Mouse (Mus musculus) heart, adult 9 months (tissue): Measurements from ENCODE around the gene Wdr25.

ENCODE experiments used
- DNase-seq, 2 experiments: peaks; one replicate each; pipeline ENCODE4 v3.0.0; 2022; ENCODE audit warnings: low spot score in 2 of 2

Wdr25 gene

DNA sequence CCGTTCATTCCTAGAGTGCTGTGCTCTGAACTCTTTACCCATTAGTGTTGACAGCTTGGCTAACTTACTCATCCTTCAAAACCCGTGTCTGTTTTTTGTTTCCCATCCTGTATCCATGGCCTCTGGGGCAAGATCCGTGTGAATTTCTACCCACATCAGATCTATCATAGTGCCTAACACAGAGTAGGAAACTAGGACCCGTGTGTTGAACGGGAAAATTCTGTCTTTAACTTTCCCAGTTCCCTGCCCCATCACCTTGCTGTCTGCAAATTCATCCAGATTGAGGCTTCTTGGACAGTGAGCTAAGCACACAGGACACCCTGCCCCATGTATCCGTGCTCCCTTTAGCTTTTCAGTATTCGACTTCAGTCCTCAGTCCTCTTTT lies 993 bp downstream of the Wdr25 start:
- no peak for DNase-seq

DNA sequence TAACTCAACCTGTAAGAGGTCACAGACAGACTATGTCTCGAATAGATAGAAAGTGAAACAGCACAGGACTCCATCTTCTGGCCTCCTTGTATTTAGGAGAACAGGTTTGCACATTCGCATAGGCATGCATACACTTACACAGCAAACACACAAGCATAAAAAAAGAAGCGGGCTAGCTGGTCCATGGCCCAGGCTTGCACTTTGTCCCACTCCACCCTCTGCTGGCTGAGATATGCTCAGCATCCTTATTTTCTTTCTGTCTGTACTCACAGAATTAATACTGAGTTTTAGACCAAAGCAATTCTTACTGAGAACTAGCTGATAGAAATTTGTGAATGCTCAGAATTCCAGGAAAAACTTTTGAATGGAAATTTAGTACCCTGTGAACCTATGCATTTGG lies 2.6 kb downstream of the Wdr25 start:
- DNase-seq: no peak

DNA sequence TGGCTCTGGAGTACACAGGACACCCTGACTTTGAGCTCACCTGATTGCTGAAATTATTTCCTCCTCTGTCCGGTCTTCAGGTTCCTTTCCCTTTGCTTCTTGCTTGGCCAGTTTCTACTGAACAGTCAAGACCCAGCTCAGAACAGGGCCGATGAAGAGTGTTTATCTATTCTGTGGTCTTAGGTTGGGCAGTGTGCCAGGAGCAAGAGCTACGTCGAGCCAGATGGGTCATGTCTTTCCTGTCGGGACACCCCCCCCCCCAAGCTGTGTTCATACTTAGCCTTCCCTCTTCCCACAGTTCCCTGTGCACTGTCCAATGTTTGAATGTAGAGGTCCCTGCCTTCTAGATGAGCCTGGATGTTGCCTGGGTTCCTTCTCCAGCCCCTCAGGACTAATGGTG lies 7.9 kb downstream of the Wdr25 start:
- no peak for DNase-seq

DNA sequence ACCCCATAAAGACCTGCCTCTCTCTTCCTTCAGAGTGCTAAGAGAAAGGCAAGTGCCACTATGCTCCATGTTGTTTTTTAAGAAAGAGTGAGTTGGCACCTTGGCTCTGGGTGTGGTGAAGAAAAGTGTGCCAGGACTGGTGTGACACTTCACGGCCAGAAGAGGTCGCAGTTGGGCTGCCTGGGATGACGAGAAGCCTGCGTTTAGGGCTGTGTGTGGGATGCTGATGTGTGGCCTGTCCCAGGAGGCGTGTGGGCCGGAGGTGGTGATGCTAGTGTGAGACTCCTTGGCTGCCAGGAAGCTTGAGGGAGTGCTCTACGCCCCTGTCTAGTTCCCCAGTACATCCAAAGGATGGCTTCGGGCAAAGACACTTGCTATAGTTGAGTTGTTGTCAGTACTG lies 9.5 kb downstream of the Wdr25 start:
- peak; percentile 20 to 32 for DNase-seq

DNA sequence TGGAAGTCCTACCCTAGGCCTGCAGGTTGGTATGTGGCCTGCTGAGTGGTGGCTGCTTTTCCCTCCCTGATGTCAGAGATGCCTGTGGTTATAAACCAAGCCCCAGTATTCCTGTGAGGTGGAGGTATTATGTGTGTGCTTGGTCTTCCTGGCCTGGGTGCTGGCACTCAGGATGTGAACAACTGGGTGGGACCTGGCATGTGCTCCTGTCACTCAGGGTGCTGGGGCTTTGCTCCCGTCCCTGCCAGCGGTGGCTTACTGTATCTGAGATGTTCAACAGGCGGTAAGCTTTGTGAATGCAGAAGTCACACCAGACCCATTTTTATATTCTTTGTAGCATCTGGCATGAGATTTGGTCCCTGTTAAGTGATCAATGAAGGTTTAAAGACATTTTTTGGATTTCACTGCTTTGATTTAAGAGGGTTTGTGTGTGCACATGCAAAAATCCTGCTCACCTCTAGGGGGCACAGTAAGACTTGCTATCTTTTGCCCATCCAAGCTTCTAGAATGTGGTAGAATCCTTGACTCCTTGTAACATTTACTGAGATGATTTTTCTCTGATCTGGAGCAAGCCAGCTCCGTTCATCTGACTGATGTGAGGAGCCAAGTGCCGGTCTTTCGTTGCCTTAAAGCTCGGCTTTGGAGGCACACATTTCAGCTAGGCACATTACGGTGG lies 10.3 kb downstream of the Wdr25 start:
- DNase-seq: peak in 1 of 2 experiments; percentile 41

DNA sequence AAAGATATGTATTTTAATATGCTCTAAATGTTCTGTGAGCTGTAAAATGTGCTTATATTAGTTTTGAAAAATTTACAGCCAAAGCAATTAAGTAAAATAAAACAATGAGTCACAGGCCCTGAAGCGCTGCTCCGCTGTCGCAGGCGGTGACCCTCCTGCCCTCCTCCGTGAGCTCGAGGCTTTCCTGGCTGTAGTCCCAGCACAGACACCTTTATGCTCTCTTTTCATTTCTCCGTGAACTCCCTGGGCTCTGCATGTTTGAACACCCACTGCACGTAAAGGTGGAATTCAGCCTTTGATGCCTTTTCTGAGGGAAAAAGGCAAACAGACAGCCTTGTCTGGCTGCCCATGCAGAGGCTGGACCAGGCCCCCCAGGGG lies 10.8 kb downstream of the Wdr25 start:
- no peak for DNase-seq

DNA sequence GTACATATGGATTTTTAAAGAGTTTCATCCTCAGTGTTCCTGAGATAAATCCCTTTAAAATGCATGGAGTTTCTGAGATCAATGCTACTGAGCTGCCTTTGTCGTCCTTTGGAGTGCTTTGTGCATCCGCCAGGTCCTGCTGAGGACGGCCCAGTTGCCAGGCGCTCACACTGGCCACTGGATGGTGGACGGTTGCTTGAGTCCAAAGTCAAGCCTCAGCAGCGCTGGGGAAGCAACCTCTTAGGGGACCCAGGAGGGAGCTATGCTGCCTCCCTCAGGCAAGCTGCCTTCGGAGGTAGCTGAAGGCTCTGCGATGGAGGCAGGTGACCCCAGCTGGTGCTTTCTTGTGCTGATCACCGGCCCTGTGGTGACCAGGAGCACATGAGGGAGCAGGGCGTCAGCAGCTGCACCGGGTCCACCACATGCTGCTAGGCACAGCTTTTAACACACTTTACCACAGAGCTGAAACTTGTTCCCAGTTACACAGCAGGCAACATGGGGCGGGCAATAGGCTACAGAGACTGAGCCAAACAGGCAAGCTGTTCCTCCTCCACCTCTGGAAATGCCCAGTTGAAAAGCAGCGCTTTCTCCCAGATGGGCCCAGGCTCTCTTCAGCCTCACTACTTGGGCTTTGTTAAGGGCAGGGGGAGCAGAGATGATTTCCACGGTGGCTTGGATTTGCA lies 12.3 kb downstream of the Wdr25 start:
- DNase-seq: no peak

DNA sequence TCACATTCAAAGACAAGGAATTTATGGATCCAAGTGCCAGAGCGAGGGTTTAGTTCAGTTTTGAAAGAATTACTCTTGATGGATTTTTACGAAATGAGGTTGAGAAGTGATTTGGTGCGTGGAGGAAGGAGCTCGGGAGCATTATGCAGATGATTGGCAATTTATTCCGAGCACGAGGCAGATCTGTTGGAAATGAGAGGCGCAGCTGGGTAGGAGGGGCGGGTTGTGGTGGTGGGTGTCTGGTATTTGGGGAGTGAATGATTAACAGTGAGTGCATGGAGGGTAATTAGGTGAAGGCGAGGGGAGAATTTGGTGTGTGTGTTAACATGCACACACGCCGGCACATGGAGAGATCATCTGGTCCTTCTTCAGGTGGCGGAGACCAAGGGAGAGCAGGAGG lies 13.0 kb downstream of the Wdr25 start:
- no peak for DNase-seq

DNA sequence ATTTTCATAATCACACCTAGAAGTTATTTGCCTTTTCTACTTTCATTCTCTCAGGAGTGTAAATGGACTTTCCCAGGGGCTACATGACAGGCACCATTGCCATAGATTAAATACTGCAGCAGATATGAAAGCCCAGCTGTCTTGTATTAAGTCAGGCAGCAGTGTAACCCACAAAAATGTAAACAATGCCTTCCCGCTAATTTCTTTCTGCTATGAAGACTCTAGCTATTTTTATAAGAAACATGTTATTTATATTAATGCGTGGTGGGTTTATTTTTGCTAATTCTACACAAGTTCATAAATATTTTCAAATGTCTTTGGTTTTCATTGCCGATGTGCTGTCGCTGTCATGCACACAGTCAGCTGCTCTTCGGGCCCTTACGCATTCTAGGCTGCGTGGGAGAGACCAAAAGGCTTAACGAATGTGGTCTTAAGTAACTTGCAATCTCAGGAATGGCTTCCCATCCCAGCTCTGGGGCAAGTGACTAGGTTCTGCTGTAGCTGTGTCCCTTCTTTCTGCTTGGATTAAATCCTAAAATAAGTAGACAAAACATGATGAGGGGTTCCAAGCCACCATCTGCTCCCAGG lies 16.5 kb downstream of the Wdr25 start:
- DNase-seq: no peak

DNA sequence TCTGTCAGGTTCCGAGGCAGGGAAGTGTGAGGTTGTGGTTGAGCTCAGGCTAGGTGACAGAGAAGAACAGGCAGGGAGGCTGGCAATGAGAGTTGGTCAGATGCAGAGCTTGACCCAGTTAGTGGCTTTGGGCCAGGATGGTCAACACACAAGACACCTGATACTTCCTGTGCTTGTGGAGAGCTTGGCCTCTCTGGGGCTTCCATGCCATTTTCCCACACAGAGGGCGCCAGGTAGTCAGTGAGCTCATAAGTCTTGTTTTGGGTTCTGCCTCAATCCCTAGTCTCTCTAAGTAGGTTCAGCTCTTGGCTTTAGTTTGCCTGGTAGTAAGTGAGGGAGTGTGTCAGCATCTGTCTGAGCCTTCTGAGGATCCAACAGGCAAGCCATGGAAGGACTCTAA lies 19.0 kb downstream of the Wdr25 start:
- no peak for DNase-seq

DNA sequence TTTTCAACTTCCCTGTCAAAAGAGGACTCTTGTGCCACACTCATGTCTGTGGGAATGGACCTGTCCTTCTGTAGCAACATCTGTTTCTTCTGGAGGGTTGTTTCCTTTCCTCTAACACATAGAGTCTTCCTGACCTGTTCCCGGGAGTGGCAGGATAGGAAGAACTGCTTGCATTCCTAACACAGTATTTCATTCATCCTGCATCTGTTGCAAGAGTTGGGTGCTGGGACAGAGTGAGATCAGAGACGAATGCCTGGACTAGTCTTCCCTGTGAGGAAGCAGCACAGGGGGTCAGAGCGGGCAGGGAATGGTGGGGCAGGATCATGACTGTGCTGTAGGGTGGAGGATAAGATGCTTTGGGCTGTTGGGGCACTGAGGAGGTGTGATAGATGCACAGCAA lies 20.8 kb downstream of the Wdr25 start:
- no peak for DNase-seq

DNA sequence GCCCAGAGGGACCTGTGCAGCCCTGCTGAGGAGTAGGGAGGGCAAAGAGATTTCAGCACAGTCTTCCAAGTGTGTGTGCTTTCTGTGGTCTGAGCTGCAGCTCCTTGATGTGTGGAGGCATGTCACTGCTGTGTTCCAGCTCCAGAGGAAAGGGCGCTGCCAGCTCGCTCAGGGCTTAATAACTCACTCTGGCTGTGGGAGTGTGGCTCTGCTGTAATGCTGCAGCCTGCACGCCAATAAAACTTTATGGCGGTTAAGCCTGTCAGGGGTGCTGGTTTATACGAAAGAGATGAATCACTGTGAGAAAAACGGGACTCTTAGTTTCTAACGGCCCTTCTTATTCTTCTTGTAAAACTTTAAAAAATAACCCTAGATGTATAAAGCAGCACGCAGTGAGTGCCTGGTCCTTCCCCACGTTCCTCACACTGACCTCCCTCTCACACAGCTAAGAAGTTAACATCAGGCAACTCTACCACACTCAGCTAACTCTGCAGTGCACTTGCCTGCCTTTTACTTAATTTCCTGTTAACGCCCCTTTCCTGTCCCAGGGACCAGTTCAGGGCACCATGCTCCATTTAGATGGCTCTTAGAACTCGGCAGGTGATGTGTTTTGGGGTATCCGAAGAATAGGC lies 21.4 kb downstream of the Wdr25 start:
- DNase-seq: no peak

DNA sequence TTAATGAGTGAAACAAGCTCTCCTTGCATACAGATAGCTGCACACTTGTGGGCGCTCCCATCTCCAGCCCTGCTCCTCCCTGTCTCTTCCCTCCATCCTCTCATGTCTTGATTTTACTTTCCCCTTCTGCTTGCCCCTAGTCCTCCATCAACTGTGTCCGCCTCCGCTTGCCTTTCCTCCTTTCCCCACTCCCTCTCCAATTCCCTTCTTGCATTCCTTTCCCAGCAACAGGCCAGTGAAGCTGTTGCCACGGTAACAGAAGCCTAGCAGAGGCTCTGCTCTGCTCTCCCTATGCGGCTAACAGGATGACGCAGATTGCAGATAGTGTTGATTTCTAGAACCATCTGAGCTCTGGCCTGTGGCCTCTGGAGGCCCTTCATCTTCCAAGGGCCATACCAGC lies 22.5 kb downstream of the Wdr25 start:
- DNase-seq: no peak

DNA sequence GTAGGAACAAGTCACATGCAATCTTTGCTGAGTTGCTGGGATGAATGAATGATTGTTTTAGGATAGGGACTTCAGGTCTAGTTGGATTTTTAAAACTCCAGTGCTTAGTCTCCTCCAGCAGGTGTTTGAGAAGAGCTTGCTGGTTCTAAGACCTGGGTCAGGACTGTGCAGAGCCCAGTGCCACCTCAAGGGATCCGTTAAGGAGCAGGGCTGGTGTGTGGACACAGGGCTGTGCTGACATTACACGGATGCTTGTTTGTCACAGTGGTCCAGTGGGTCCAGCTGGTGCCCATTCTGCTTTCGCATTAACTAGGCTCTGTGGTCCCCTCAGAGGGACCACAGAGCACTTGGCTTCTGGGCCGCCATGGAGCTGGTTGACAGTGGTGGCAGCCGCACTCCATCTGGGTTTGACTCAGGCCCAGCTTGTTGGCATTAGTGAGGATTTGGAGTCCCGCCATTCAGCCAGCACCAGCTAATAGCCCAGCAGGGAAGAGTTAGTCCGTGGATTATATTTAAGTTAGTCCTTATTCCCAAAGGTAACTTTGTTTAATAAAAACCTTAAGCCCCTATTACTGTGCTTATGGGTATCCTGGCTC lies 23.1 kb downstream of the Wdr25 start:
- no peak for DNase-seq

DNA sequence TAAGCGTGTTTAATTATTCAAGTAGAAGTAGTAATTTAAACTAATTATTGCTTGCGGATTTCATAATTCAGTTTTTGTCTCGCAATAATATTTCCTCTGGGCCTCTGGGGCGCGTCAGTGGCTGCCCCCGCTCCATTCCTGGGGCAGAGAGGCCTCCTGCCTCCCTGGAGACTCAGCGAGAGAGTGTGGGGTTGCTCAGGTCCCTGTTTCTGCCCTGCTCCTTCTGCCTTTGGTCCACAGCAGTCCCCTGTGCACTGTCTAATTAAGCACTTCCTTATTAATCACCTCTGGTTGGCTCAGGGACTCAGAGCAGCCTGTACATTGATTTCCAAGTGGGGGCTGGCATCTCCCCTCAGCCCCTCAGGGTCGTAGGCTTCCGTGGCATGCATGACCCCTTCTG lies 24.1 kb downstream of the Wdr25 start:
- DNase-seq: no peak

DNA sequence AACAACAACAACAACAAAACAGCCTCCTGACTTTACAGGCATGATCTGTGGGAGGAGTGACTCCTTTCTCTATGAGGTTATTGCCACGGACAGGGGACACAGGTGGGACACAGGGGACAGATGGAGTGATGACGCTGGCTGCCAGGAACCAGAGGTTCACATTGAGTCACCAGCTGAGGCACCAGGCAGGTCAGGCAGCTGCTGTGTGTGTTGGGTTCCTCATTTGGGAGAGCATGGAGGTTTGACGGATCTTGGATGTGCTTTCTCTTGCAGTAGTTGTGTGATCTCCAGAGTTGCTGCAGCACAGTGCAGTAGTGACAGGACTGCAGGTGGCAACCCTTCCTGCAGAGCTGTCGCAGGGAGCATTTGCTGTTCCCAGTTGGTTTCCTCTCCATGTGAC lies 25.3 kb downstream of the Wdr25 start:
- no peak for DNase-seq

DNA sequence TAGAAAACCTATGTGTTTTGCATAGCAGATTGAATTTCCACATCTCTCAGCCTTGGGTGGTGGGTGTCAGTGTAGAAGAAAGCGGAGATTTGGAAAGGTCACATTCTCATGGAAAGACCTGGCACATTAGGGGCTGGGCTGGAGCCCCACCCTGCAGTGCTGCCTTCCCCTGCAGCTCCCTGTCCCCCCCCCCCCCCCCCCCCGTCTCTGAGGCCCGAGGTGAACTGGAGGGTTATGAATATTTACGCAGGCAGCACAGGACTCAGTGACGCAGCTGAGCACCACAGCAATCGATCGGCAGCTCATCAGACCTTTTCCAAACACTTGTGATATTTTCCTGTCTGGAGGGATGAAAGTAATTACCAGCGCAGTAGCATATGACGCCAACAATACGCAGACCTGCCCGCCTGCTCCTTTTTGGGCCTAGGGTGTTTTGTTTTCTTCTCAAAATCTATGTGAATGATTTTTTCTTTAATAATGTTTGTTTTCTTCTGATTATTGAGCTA lies 33.2 kb downstream of the Wdr25 start:
- DNase-seq: no peak

DNA sequence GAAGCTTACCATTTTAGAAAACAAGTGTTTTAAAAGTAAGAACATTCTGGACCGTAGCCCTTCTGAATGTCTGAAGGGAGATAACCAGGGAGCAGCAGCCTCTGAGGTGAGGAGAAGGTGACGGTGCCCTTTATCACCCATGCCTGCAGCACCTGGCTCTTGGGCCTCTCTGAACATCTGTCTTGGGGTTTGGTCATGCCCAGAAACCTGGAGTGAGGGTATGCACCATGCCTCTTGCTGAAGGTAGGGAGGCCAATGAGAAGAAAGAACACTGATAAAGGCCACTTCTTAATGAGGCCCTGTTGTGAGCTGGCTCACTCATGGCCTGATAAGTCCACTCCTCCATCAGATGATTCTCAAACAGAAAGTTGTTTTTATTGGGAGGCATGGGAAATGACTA lies 34.8 kb downstream of the Wdr25 start:
- no peak for DNase-seq

DNA sequence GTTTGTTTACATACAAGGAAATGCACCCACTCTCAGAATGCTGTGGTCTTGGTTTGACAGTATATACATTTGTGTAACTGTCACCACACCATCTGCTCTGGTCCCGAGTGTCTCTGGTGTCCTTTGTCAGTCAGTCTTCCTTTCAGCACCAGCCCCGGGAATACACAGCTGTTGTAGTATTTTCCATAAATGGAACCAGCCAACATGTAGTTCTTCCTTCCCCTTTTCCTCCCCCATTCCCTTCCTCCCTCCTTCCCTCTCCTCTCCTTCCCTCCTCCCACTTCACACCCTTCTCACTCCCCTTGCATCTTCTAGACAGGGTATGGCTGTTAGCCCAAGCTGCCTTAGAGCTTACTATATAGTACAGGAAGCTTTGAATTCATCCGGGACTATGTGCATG lies 36.0 kb downstream of the Wdr25 start:
- DNase-seq: no peak

DNA sequence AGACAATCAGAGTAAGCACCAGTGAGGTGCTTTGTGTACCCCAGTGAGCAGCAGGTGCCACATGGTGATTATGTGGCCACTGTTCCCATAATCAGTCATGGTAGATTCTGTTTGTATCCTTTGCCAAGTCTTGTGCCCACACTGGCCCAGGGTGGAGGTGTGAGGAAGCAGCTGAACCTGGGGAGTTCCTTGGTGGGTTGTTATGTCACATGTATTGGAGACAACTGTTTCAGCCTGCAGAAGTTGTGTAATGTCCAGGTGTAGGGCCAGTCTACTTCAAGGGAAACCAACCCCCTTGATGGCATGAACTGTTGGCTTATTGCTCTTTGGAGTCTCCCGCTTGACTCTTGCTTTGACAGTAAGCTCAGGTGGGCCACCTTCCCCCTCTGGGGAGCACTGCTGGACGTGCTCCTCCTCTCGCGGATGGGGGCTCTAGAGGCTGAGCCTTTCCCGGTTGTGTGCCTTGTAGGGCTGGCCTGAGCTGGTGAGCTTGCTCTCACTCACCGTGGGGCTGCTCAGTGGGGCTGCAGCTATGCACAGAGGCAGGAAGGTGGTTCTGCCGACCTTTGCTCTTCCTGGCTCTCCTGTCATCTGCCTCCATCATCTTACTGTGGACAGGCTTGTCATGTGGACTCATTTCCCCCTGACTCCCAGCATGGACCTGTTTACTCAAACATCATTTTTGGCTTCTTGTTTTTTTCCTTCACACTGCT lies 38.1 kb downstream of the Wdr25 start:
- no peak for DNase-seq

DNA sequence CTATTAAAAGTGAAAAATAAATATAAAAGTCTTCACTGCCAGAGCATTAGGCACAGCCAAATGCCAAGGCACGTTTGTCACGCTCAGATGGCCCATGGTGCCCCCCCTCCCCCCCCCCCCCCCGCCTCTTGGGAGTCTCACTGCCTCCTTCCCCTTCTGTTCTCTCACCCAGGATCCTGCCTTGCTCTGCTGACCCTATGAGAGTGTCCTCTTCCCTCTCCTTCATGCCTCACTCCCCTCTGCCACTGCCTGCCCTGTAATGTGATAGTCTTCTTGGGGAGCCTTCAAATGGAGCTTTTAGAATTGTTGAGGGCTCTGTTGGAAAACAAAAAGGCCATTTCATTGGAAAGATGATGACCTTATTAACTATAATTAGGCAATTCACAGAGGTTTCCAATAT lies 38.7 kb downstream of the Wdr25 start:
- no peak for DNase-seq

DNA sequence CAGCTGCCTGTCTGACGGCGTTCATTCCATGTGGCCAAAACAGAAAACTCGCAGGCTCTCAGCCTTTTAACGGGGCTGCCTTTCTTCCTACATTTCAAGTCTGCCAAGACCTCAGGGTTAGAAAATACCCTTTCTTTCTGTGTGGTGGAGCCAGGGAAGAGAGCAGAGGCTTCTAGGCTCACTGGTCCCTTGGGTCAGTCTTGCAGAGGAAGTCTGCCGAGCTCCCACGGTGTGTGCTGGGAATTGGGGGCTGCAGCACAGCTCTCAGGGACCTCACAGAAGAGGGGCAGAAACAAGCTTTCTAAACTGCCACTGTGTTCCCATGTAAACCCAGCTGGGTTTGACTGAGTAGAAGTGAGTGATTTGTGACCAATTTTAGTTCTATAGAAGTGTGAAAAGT lies 40.8 kb downstream of the Wdr25 start:
- peak in 1 of 2 experiments; percentile 49 for DNase-seq
